Mouse (Mus musculus) adrenal gland, postnatal 10 days (tissue): ENCODE results near the gene Taok3. TPM values are rescaled to one million over a fixed set of nuclear protein-coding genes. Genes with fewer than 3 reads are reported as not detected.

Source experiments
- DNase-seq: peaks from one replicate; pipeline ENCODE4 v3.0.0; 2021; ENCODE audit warnings: mixed read lengths
- total RNA-seq, 2 experiments: library from RNA; stranded (reverse); gene quantifications; 2 replicates each; pipeline ENCODE4 v1.2.3; 2021

Gene Taok3
- total RNA-seq, 2 experiments from 2014 or later, result 26.0 to 29.3 TPM

GRCm38 (mm10) chr5:117181921-117182320 lies 62.0 kb downstream of the Taok3 start:
- DNase-seq, result no peak

GRCm38 (mm10) chr5:117182411-117182810 lies 62.5 kb downstream of the Taok3 start:
- DNase-seq, result no peak

- DNase-seq, result no peak
These were observed 64.9 kb downstream of the Taok3 start for GRCm38 (mm10) chr5:117184832-117185231.

- no peak for DNase-seq
These were observed 65.7 kb downstream of the Taok3 start for GRCm38 (mm10) chr5:117185673-117186072.

- DNase-seq, result peak; percentile 14
These were observed 72.1 kb downstream of the Taok3 start for GRCm38 (mm10) chr5:117192061-117192460.

GRCm38 (mm10) chr5:117193748-117194147 lies 73.8 kb downstream of the Taok3 start:
- DNase-seq, result no peak

GRCm38 (mm10) chr5:117194672-117195071 lies 74.7 kb downstream of the Taok3 start:
- no peak for DNase-seq

GRCm38 (mm10) chr5:117196551-117196950 lies 76.6 kb downstream of the Taok3 start:
- DNase-seq, result no peak

GRCm38 (mm10) chr5:117198390-117198789 lies 78.5 kb downstream of the Taok3 start:
- no peak for DNase-seq

- no peak for DNase-seq
These were observed 87.4 kb downstream of the Taok3 start for GRCm38 (mm10) chr5:117207286-117207685.

- DNase-seq, result no peak
These were observed 94.1 kb downstream of the Taok3 start for GRCm38 (mm10) chr5:117214016-117214415.

- DNase-seq, result no peak
These were observed 111.1 kb downstream of the Taok3 start for GRCm38 (mm10) chr5:117231059-117231458.

- no peak for DNase-seq
These were observed 116.6 kb downstream of the Taok3 start for GRCm38 (mm10) chr5:117236540-117236939.

- no peak for DNase-seq
These were observed 119.2 kb downstream of the Taok3 start for GRCm38 (mm10) chr5:117239106-117239505.

GRCm38 (mm10) chr5:117240321-117240731 lies 120.4 kb downstream of the Taok3 start:
- DNase-seq, result no peak

GRCm38 (mm10) chr5:117240761-117241322 lies 120.9 kb downstream of the Taok3 start:
- DNase-seq, result no peak

- DNase-seq, result no peak
These were observed 122.1 kb downstream of the Taok3 start for GRCm38 (mm10) chr5:117241935-117242531.

GRCm38 (mm10) chr5:117242671-117243478 lies 122.9 kb downstream of the Taok3 start:
- DNase-seq, result no peak

- DNase-seq, result no peak
These were observed 125.2 kb downstream of the Taok3 start for GRCm38 (mm10) chr5:117245170-117245569.

- peak; percentile 56 for DNase-seq
These were observed 128.4 kb downstream of the Taok3 start for GRCm38 (mm10) chr5:117248351-117248750.

GRCm38 (mm10) chr5:117250796-117251195 lies 130.9 kb downstream of the Taok3 start:
- DNase-seq, result no peak

GRCm38 (mm10) chr5:117251763-117252162 lies 131.8 kb downstream of the Taok3 start:
- DNase-seq, result no peak

GRCm38 (mm10) chr5:117258276-117258675 lies 138.3 kb downstream of the Taok3 start:
- DNase-seq, result no peak
